Mouse (Mus musculus): ENCODE results near the gene 1500009L16Rik. TPM values are rescaled to one million over a fixed set of nuclear protein-coding genes. Genes with fewer than 3 reads are reported as not detected.

1500009L16Rik gene
- total and polyA plus RNA-seq, 2 experiments: not detected

DNA sequence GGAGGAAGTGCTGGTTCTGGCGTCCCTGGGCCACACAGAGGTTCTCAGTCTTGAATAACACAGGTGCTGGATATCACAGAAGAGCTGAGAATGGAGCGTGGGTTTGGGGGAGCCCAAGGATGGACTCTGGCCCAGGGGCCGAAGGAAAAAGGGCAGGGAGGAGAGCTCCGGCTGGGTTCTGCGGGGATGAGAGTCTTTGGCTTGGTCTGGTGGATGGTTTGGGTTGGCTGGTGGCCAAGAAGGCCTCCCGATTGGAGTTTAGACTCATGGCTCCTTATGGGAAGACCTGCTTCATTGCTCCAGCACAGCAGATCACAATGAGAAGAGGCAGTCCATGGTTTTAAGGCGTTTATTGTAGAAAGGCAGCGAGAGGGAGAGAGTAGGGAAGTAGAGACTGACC, 84.6 kb downstream of the 1500009L16Rik start:
- H3K36me3 ChIP-seq (ENCODE audit: control insufficient read depth, insufficient read depth, low read length): no peaks in the 10 kb centered on the region
- whole genome bisulfite sequencing: 79% methylated on average over 8 of the region's 8 CpGs
- no peak for DNase-seq (ENCODE audit: extremely low read depth, low read depth, low spot score)
- no peaks in the 10 kb centered on the region for H3K79me2 ChIP-seq (ENCODE audit: control insufficient read depth, insufficient read depth, low read length)
- H3K4me1 ChIP-seq (ENCODE audit: control insufficient read depth, insufficient read depth, low read length): no peaks in the 10 kb centered on the region
- H3K4me3 ChIP-seq (ENCODE audit: insufficient read depth, low read depth, low read length): no peak overlapping the region
- no peak for TF ChIP-seq POLR2A (IDR thresholded peaks at IDR 0.05; ENCODE audit: extremely low read depth, insufficient read depth, low read length)
- TF ChIP-seq CTCF (IDR thresholded peaks at IDR 0.05; ENCODE audit: low read depth, low read length): no peak
- H3K27me3 ChIP-seq (ENCODE audit: control insufficient read depth, insufficient read depth, low read length): peaks cover 4% of the 10 kb centered on the region; the same call in 1 of the 2 replicates
- H3K27ac ChIP-seq (replicated peaks; ENCODE audit: insufficient read depth, low read depth, low read length): no peak overlapping the region
- no peak overlapping the region for H3K9ac ChIP-seq (ENCODE audit: low read depth, low read length)

Other genes with a start within 250 kb of the 1500009L16Rik start
- gene Aldh1l2, start 188.7 kb upstream of the 1500009L16Rik start, total RNA-seq (2014; rRNA removed): 0.09 and 1.5 TPM in 2 replicates
- 0.04 and 0.06 TPM in 2 replicates for gene Aldh1l2, start 188.7 kb upstream of the 1500009L16Rik start, polyA plus RNA-seq (2012; rRNA removed)
- gene Washc4, start 179.1 kb upstream of the 1500009L16Rik start, total RNA-seq (2014; rRNA removed): 21.7 and 26.7 TPM in 2 replicates
- 1.2 and 1.3 TPM in 2 replicates for gene Washc4, start 179.1 kb upstream of the 1500009L16Rik start, polyA plus RNA-seq (2012; rRNA removed)
- 26.6 and 28.9 TPM in 2 replicates for gene Appl2, start 74.1 kb upstream of the 1500009L16Rik start, total RNA-seq (2014; rRNA removed)
- gene Appl2, start 74.1 kb upstream of the 1500009L16Rik start, polyA plus RNA-seq (2012; rRNA removed): 6.5 and 18.1 TPM in 2 replicates